Mouse (Mus musculus): ENCODE measurements around the gene Coro6. TPM values are rescaled to one million over a fixed set of nuclear protein-coding genes. Genes with fewer than 3 reads are reported as not detected.

Coro6 gene
- polyA plus RNA-seq, 1 experiment from 2014 or later: not detected

DNA sequence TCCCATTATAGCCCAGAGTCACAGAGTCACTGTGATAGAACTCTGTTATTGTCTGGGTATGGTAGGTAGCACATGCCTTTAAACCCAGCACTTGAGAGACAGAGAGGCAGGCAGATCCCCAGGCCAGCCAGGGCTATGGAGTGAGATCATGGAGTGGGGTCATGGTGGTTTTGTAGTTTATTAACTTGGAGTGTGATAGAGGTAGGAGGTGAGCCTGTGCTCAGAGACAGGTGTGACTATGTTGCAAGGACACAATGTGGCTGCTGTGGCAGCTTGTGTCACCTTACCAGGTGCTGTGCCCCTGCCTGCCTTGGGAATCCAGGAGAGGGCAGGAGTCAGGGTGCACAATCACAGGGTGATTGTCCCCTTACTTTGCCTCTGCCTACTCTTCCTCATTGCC, 33.3 kb downstream of the Coro6 start:
- Histone ChIP-seq H3K4me1 (ENCODE audit: control insufficient read depth, insufficient read depth, low read length) (peaks cover 55% of the 10 kb centered on the region), H3K4me2 (no peak overlapping the region)

DNA sequence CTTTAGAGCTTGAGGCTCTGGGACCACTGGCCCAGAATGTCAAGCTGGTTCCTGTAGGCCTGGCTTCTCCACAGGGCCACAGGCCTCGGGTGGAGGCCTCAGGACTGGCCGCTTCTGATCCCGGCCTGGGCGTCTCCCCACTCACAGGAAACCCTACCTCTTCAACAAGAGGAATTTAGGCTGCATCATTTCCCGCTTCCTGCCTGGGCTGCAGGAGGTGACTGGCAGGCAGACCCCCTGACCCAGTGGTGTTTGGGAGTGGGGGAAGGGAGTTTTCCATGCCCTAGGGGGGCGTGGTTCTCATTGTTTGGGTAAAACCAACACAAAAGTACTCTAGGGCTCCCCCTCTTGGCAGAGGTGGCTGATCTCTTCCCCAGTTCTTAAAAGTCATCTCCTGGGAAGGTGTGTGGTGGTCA, 35.1 kb downstream of the Coro6 start:
- 18% methylated on average over 6 of the region's 6 CpGs for WGBS

More for the DNA sequence above, 33.3 kb downstream of the Coro6 start:
- no peak overlapping the region for H3K9ac ChIP-seq (ENCODE audit: low read length)
- no peaks in the 10 kb centered on the region for H3K9me3 ChIP-seq (ENCODE audit: control insufficient read depth, low read length)
- H3K4me3 ChIP-seq (ENCODE audit: low read depth, low read length): no peak overlapping the region
- H3K27ac ChIP-seq (ENCODE audit: low read depth, low read length): no peak overlapping the region
- DNase-seq (ENCODE audit: low spot score, missing footprints) (no peak), ATAC-seq (ENCODE audit: low FRiP score) (no peak)
- no peaks in the 10 kb centered on the region for H3K36me3 ChIP-seq (ENCODE audit: control insufficient read depth, insufficient read depth, low read length)
- no peaks in the 10 kb centered on the region for H3K27me3 ChIP-seq (ENCODE audit: control insufficient read depth, insufficient read depth, low read length)

DNA sequence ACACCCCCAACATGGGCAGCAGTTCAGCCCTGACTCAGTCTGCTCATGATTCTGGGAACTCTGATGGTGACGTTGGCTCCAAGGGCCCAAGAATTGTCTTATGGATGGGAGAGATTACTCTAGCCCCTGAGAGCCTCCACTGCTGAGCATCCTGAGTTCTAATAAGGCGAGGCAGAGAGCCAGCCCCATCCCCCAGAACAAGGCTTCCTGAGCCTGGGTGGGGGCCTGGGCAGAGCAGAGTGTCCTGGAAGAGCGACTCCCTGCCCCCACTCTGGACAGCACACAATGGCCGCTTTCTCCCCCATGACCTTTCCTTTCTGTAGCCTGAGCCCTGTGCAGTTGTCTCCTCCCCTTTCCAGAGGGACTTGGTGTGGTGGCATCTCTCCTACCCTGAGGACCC, 35.6 kb downstream of the Coro6 start:
- peak overlapping the region; percentile 17; the same call in 1 of the 2 replicates for H3K9ac ChIP-seq (ENCODE audit: low read length)

More for the DNA sequence above, 35.1 kb downstream of the Coro6 start:
- ATAC-seq (ENCODE audit: low FRiP score): no peak
- Histone ChIP-seq H3K4me2 (no peak overlapping the region), H3K4me1 (ENCODE audit: control insufficient read depth, insufficient read depth, low read length) (peaks cover 48% of the 10 kb centered on the region), H3K4me3 (ENCODE audit: low read depth, low read length) (no peak overlapping the region), H3K27ac (ENCODE audit: low read depth, low read length) (peak overlapping the region; percentile 3; the same call in 1 of the 2 replicates), H3K9me3 (ENCODE audit: control insufficient read depth, low read length) (no peaks in the 10 kb centered on the region), H3K27me3 (ENCODE audit: control insufficient read depth, insufficient read depth, low read length) (no peaks in the 10 kb centered on the region), H3K36me3 (ENCODE audit: control insufficient read depth, insufficient read depth, low read length) (no peaks in the 10 kb centered on the region), H3K9ac (ENCODE audit: low read length) (no peak overlapping the region)
- DNase-seq (ENCODE audit: low spot score, missing footprints): peak; percentile 93

DNA sequence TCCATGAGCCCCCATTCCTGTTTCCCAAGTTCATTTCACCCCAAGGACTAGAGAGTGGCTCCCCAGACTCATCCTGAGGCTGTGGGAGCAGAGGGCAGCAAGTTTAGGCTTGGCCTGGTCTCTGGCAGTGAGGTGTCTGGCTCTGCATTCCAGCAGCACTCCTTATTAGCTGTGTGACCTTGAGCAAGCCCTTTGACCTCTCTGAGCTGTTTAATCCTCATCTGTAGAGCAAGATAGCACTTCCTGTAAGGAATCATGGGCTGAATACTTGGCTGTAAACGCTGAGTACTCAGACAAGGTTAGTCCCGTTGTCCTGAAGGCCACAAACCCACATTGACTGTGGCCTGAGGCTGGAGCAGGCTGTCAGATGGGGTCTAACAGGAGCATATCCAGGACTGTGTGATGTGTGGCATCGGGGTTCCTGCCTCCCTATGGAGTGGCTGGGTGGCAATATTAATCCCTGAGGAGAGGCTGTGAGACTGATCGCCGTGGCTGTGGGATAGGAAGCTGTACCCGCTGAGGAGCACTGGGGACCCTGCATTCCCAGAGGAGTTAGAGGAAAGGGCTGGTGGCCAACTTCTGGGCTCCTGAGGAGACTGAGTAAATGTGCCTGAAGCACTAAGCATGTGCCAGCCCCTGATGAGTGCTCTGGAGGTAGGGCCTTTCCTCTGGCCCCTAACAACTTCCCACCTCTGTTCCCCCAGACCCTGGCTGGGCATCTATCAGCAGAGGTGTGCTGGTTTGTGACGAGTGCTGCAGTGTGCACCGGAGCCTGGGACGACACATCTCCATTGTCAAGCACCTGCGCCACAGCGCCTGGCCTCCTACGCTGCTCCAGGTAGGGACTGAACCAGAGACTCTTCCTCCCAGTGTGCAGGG, 36.3 kb downstream of the Coro6 start:
- Histone ChIP-seq H3K27ac (ENCODE audit: low read depth, low read length) (peak overlapping the region; percentile 40), H3K27me3 (ENCODE audit: control insufficient read depth, insufficient read depth, low read length) (no peaks in the 10 kb centered on the region), H3K36me3 (ENCODE audit: control insufficient read depth, insufficient read depth, low read length) (peaks cover 7% of the 10 kb centered on the region; the same call in 1 of the 2 replicates), H3K9ac (ENCODE audit: low read length) (no peak overlapping the region; the same call in 1 of the 2 replicates), H3K4me3 (ENCODE audit: low read depth, low read length) (no peak overlapping the region), H3K4me1 (ENCODE audit: control insufficient read depth, insufficient read depth, low read length) (peaks cover 43% of the 10 kb centered on the region), H3K4me2 (no peak overlapping the region), H3K9me3 (ENCODE audit: control insufficient read depth, low read length) (no peaks in the 10 kb centered on the region)
- ATAC-seq (ENCODE audit: low FRiP score) (no peak), DNase-seq (ENCODE audit: low spot score, missing footprints) (no peak)
- 64% methylated on average over 12 of the region's 12 CpGs for WGBS

More for the DNA sequence above, 35.6 kb downstream of the Coro6 start:
- ATAC-seq (ENCODE audit: low FRiP score): no peak
- 19% methylated on average over 4 of the region's 4 CpGs for WGBS
- Histone ChIP-seq H3K4me2 (no peak overlapping the region), H3K27ac (ENCODE audit: low read depth, low read length) (peak overlapping the region; percentile 40), H3K4me1 (ENCODE audit: control insufficient read depth, insufficient read depth, low read length) (peaks cover 43% of the 10 kb centered on the region), H3K36me3 (ENCODE audit: control insufficient read depth, insufficient read depth, low read length) (peaks cover 2% of the 10 kb centered on the region; the same call in 1 of the 2 replicates), H3K9me3 (ENCODE audit: control insufficient read depth, low read length) (no peaks in the 10 kb centered on the region), H3K4me3 (ENCODE audit: low read depth, low read length) (no peak overlapping the region), H3K27me3 (ENCODE audit: control insufficient read depth, insufficient read depth, low read length) (no peaks in the 10 kb centered on the region)
- DNase-seq (ENCODE audit: low spot score, missing footprints): no peak

DNA sequence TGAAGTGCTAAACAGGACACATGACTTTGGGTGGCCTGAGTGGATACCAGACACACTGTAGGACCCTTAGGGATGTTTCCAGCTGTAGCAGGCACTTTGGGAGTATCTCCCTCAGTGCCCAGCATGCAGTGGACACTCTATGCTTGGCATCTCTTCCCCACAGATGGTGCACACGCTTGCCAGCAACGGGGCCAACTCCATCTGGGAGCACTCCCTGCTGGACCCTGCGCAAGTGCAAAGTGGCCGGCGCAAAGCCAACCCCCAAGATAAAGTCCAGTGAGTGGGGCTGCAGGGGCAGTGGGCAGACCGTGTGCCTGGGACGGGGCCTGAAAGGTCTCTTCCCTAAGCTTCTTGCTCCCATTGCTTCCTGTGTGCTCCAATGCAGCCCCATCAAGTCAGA, 37.1 kb downstream of the Coro6 start:
- H3K27ac ChIP-seq (ENCODE audit: low read depth, low read length): no peak overlapping the region
- DNase-seq (ENCODE audit: low spot score, missing footprints) (no peak), ATAC-seq (ENCODE audit: low FRiP score) (no peak)
- H3K4me1 ChIP-seq (ENCODE audit: control insufficient read depth, insufficient read depth, low read length): peaks cover 39% of the 10 kb centered on the region
- H3K4me3 ChIP-seq (ENCODE audit: low read depth, low read length): no peak overlapping the region
- no peak overlapping the region for H3K9ac ChIP-seq (ENCODE audit: low read length)
- no peak overlapping the region for H3K4me2 ChIP-seq
- 89% methylated on average over 7 of the region's 7 CpGs for WGBS
- no peaks in the 10 kb centered on the region for H3K9me3 ChIP-seq (ENCODE audit: control insufficient read depth, low read length)
- H3K27me3 ChIP-seq (ENCODE audit: control insufficient read depth, insufficient read depth, low read length): no peaks in the 10 kb centered on the region
- peaks cover 8% of the 10 kb centered on the region; the same call in 1 of the 2 replicates for H3K36me3 ChIP-seq (ENCODE audit: control insufficient read depth, insufficient read depth, low read length)

DNA sequence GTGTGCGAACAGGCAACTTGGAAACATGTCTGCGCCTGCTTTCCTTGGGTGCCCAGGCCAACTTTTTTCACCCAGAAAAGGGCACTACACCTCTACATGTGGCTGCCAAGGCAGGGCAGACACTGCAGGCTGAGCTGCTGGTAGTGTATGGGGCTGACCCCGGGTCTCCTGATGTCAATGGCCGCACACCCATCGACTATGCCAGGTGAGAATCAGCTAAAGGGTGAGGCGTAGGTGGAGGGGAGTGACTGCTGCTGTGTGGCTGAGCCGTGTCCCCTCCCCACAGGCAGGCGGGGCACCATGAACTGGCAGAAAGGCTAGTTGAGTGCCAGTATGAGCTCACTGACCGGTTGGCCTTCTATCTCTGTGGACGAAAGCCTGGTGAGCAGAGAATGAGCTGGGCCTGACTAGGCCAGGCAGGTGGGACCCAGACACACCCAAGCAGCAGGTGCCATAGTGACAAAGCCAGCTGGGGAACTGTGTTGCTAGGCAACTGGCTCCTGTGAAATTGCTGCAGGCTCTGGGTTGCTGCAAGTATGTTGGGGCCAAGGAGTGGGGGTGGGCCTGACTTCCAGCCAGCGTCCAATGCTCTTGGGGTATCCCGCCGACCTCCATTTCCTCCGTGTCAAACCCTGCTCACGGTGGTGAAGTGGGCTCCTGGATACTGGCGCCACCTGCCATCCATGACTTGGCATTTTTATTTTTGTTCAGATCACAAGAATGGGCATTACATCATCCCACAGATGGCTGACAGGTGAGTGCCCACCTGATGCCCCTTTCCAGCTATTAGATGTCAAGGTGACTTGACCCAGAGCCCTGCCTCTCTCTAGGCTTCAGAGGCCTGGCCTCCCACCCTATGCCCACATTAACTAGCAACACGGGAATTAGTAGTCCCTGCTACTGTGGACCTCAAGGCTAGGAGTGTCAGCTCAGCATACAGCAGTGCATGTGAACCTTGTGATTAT, 38.4 kb downstream of the Coro6 start:
- Histone ChIP-seq H3K9me3 (ENCODE audit: control insufficient read depth, low read length) (no peaks in the 10 kb centered on the region), H3K9ac (ENCODE audit: low read length) (no peak overlapping the region), H3K4me3 (ENCODE audit: low read depth, low read length) (no peak overlapping the region), H3K4me1 (ENCODE audit: control insufficient read depth, insufficient read depth, low read length) (peaks cover 29% of the 10 kb centered on the region), H3K27me3 (ENCODE audit: control insufficient read depth, insufficient read depth, low read length) (no peaks in the 10 kb centered on the region), H3K36me3 (ENCODE audit: control insufficient read depth, insufficient read depth, low read length) (peaks cover 14% of the 10 kb centered on the region), H3K27ac (ENCODE audit: low read depth, low read length) (no peak overlapping the region), H3K4me2 (no peak overlapping the region)
- DNase-seq (ENCODE audit: low spot score, missing footprints) (no peak), ATAC-seq (ENCODE audit: low FRiP score) (no peak)
- 86% methylated on average over 17 of the region's 17 CpGs for WGBS

DNA sequence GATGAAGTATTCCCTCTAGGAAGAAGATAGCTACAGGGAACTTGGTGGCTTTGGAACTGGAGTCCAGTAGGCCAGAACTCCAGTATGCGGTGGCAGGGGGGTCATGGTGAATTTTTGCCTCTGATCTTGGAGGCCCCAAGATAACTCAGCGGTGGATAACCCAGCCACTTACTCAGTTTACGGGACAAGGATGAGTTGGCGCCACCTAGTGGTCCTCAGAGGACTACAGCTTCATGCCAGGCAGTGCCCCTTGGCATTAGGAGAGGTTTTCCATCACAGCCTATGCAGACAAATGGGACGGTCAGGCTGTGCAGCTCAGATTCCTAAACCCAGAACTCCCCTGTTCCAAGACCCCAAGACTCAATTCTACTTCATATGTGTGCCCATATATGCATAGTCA, 39.2 kb downstream of the Coro6 start:
- ATAC-seq (ENCODE audit: low FRiP score): no peak
- Histone ChIP-seq H3K36me3 (ENCODE audit: control insufficient read depth, insufficient read depth, low read length) (peaks cover 18% of the 10 kb centered on the region), H3K27ac (ENCODE audit: low read depth, low read length) (no peak overlapping the region)

DNA sequence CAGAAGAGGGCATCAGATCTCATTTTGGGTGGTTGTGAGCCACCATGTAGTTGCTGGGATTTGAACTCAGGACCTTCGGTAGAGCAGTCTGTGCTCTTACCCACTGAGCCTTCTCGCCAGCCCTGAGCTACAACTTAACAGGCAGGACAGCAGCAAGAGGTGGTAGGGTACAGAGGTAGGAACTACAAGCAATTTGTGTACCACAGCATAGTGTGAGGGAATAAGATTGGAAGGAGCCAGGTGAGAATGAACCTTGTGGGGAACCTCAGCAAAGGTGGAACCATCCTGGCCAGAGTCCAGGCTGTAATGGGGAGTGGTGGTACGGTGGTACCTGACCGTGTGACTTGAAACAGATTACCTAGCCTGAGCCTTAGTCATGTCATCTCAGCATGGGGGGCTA, 39.8 kb downstream of the Coro6 start:
- Histone ChIP-seq H3K27me3 (ENCODE audit: control insufficient read depth, insufficient read depth, low read length) (no peaks in the 10 kb centered on the region), H3K4me2 (no peak overlapping the region), H3K9ac (ENCODE audit: low read length) (no peak overlapping the region), H3K36me3 (ENCODE audit: control insufficient read depth, insufficient read depth, low read length) (peaks cover 24% of the 10 kb centered on the region), H3K4me3 (ENCODE audit: low read depth, low read length) (no peak overlapping the region), H3K9me3 (ENCODE audit: control insufficient read depth, low read length) (no peaks in the 10 kb centered on the region), H3K4me1 (ENCODE audit: control insufficient read depth, insufficient read depth, low read length) (peaks cover 23% of the 10 kb centered on the region), H3K27ac (ENCODE audit: low read depth, low read length) (no peak overlapping the region)
- ATAC-seq (ENCODE audit: low FRiP score) (no peak), DNase-seq (ENCODE audit: low spot score, missing footprints) (no peak)
- WGBS: 91% methylated on average over 4 of the region's 4 CpGs

More for the DNA sequence above, 39.2 kb downstream of the Coro6 start:
- no peak overlapping the region for H3K4me3 ChIP-seq (ENCODE audit: low read depth, low read length)
- no peaks in the 10 kb centered on the region for H3K9me3 ChIP-seq (ENCODE audit: control insufficient read depth, low read length)
- 31% methylated on average over 5 of the region's 5 CpGs for WGBS
- H3K27me3 ChIP-seq (ENCODE audit: control insufficient read depth, insufficient read depth, low read length): no peaks in the 10 kb centered on the region
- no peak overlapping the region for H3K9ac ChIP-seq (ENCODE audit: low read length)
- DNase-seq (ENCODE audit: low spot score, missing footprints): peak; percentile 92
- peaks cover 24% of the 10 kb centered on the region for H3K4me1 ChIP-seq (ENCODE audit: control insufficient read depth, insufficient read depth, low read length)
- H3K4me2 ChIP-seq: no peak overlapping the region

All from midbrain, embryonic 11.5 days (tissue).